Mouse (Mus musculus): ENCODE measurements around the gene Cbfa2t2. TPM values are rescaled to one million over a fixed set of nuclear protein-coding genes. Genes with fewer than 3 reads are reported as not detected.

Gene Cbfa2t2
- polyA plus RNA-seq, 1 experiment from 2014 or later: 9.0 TPM

GRCm38 (mm10) chr2:154516944-154517343 is 80.7 kb downstream of the Cbfa2t2 start:
- Histone ChIP-seq H3K27ac (no peak overlapping the region), H3K4me3 (ENCODE audit: inconsistent target) (no peak overlapping the region), H3K36me3 (ENCODE audit: inconsistent target) (0 out of 2 replicates have a peak, but pooled peaks cover 9% of the 10 kb centered on the region), H3K79me2 (ENCODE audit: inconsistent target) (no peaks in the 10 kb centered on the region)
- 83% methylated on average over 2 of the region's 3 CpGs for WGBS (ENCODE audit: missing documents)

GRCm38 (mm10) chr2:154517424-154517823 is 81.1 kb downstream of the Cbfa2t2 start:
- Histone ChIP-seq H3K79me2 (ENCODE audit: inconsistent target) (no peaks in the 10 kb centered on the region), H3K4me3 (ENCODE audit: inconsistent target) (no peak overlapping the region), H3K27ac (no peak overlapping the region), H3K36me3 (ENCODE audit: inconsistent target) (0 out of 2 replicates have a peak, but pooled peaks cover 9% of the 10 kb centered on the region)
- WGBS (ENCODE audit: missing documents): 93% methylated on average over 5 of the region's 5 CpGs

GRCm38 (mm10) chr2:154521449-154521848 is 85.2 kb downstream of the Cbfa2t2 start:
- Histone ChIP-seq H3K4me3 (ENCODE audit: inconsistent target) (no peak overlapping the region), H3K79me2 (ENCODE audit: inconsistent target) (no peaks in the 10 kb centered on the region), H3K27ac (no peak overlapping the region), H3K36me3 (ENCODE audit: inconsistent target) (peaks cover 29% of the 10 kb centered on the region)

- Histone ChIP-seq H3K36me3 (ENCODE audit: inconsistent target) (peaks cover 29% of the 10 kb centered on the region), H3K4me3 (ENCODE audit: inconsistent target) (no peak overlapping the region), H3K79me2 (ENCODE audit: inconsistent target) (no peaks in the 10 kb centered on the region), H3K27ac (no peak overlapping the region)
- whole genome bisulfite sequencing (ENCODE audit: missing documents): 91% methylated on average over 5 of the region's 5 CpGs
Observed at GRCm38 (mm10) chr2:154522334-154522733, 86.1 kb downstream of the Cbfa2t2 start.

GRCm38 (mm10) chr2:154525285-154525684 is 89.0 kb downstream of the Cbfa2t2 start:
- H3K27ac ChIP-seq: no peak overlapping the region
- H3K4me3 ChIP-seq (ENCODE audit: inconsistent target): no peak overlapping the region
- no peaks in the 10 kb centered on the region for H3K79me2 ChIP-seq (ENCODE audit: inconsistent target)
- WGBS (ENCODE audit: missing documents): 97% methylated on average over 2 of the region's 2 CpGs
- peaks cover 30% of the 10 kb centered on the region for H3K36me3 ChIP-seq (ENCODE audit: inconsistent target)

DNA sequence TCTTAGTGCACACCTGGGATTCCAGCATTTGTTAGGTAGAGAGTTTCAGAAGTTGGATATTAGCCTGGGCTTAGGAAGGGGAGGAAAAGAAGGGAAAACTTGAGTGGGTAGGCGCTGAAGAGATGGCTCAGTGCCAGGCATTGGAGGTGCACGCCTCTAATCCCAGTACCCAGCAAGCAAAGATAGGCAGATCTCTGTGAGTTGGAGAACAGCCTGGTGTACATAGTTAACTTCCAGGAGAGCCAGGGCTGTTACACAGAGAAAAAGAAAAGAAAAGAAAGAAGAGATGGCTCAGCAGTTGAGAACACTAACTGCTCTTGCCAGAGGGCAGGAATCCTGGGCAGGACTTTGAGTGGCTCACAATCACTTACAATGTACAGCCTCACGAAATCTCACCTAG is 90.2 kb downstream of the Cbfa2t2 start:
- Histone ChIP-seq H3K36me3 (ENCODE audit: inconsistent target) (peaks cover 38% of the 10 kb centered on the region), H3K27ac (no peak overlapping the region), H3K79me2 (ENCODE audit: inconsistent target) (no peaks in the 10 kb centered on the region), H3K4me3 (ENCODE audit: inconsistent target) (no peak overlapping the region)
- 83% methylated on average over 2 of the region's 3 CpGs for WGBS (ENCODE audit: missing documents)

DNA sequence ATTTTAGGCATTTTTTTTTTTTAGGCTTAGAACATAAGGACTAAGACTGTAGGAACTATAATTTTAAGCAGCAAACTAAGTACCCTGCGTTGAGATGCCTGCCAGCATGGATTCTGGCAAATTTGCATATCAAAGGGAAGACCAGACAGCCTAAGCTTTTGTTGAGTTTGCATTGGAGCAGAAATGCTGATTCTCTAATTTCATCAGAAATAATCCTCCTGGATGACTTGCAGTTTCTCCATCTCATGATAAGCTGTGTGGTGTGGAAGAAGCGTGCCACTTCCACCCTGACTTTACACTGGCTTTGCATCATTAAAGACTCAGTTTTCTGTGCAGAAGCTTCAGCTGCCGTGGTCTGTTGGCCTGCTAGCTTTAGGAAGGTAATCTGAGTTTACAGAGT is 96.6 kb downstream of the Cbfa2t2 start:
- Histone ChIP-seq H3K27ac (no peak overlapping the region), H3K36me3 (ENCODE audit: inconsistent target) (peaks cover 50% of the 10 kb centered on the region), H3K79me2 (ENCODE audit: inconsistent target) (no peaks in the 10 kb centered on the region), H3K4me3 (ENCODE audit: inconsistent target) (no peak overlapping the region)
- 95% methylated on average over 3 of the region's 3 CpGs for WGBS (ENCODE audit: missing documents)

DNA sequence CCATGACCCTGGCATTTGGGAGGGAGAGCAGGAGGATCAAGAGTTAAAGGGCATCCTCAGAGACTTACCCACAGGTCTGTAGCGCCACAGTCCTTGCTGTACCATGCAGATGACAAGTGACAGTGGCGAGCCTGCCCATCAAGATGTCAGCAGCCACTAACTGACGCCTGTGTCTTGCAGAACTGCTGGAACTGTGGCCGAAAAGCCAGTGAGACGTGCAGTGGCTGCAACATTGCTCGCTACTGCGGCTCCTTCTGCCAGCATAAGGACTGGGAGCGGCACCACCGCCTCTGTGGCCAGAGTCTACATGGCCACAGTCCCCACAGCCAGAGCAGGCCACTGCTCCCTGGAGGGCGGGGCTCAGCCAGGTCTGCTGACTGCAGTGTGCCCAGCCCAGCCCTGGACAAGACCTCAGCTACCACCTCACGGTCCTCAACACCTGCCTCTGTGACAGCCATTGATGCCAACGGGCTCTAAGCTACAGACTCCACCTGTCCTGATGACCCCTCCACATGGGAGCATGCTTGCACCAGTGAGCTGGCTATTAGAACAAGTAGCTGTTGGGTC is 98.5 kb downstream of the Cbfa2t2 start:
- Histone ChIP-seq H3K79me2 (ENCODE audit: inconsistent target) (no peaks in the 10 kb centered on the region), H3K27ac (no peak overlapping the region), H3K36me3 (ENCODE audit: inconsistent target) (peaks cover 39% of the 10 kb centered on the region; the same call in 1 of the 2 replicates), H3K4me3 (ENCODE audit: inconsistent target) (no peak overlapping the region)
- WGBS (ENCODE audit: missing documents): 95% methylated on average over 11 of the region's 12 CpGs

GRCm38 (mm10) chr2:154538310-154538709 is 102.0 kb downstream of the Cbfa2t2 start:
- no peak overlapping the region for H3K27ac ChIP-seq
- peaks cover 21% of the 10 kb centered on the region; the same call in 1 of the 2 replicates for H3K36me3 ChIP-seq (ENCODE audit: inconsistent target)
- 97% methylated on average over 2 of the region's 2 CpGs for WGBS (ENCODE audit: missing documents)
- H3K4me3 ChIP-seq (ENCODE audit: inconsistent target): no peak overlapping the region
- no peaks in the 10 kb centered on the region for H3K79me2 ChIP-seq (ENCODE audit: inconsistent target)

- no peak overlapping the region for H3K4me3 ChIP-seq (ENCODE audit: inconsistent target)
- WGBS (ENCODE audit: missing documents): 89% methylated on average over 3 of the region's 3 CpGs
- H3K36me3 ChIP-seq (ENCODE audit: inconsistent target): peaks cover 17% of the 10 kb centered on the region; the same call in 1 of the 2 replicates
- H3K27ac ChIP-seq: no peak overlapping the region
- H3K79me2 ChIP-seq (ENCODE audit: inconsistent target): no peaks in the 10 kb centered on the region
Observed at GRCm38 (mm10) chr2:154538710-154539109, 102.4 kb downstream of the Cbfa2t2 start.

GRCm38 (mm10) chr2:154539720-154540119 is 103.4 kb downstream of the Cbfa2t2 start:
- peaks cover 13% of the 10 kb centered on the region; the same call in 1 of the 2 replicates for H3K36me3 ChIP-seq (ENCODE audit: inconsistent target)
- WGBS (ENCODE audit: missing documents): 68% methylated on average over 3 of the region's 3 CpGs
- no peaks in the 10 kb centered on the region for H3K79me2 ChIP-seq (ENCODE audit: inconsistent target)
- H3K4me3 ChIP-seq (ENCODE audit: inconsistent target): no peak overlapping the region
- no peak overlapping the region for H3K27ac ChIP-seq

DNA sequence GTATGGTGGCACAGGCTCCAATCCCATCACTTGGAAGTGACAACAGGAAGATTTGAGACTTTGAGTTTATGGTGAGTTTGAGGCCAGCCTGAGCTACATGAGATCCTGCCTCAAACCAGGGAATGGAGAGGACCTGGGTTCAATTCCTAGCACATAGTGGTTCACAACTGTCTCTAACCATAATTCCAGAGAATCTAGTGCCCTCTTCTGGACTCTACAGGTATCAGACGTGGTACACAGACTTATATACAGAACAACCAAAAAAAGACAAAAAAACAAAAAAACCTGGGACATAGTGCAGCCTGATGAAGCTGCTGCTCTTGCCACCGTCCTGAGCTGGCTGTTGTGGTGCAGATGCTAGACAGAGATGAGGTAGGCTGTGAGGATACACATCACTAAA is 105.3 kb downstream of the Cbfa2t2 start:
- H3K27ac ChIP-seq: no peak overlapping the region
- H3K4me3 ChIP-seq (ENCODE audit: inconsistent target): no peak overlapping the region
- no peaks in the 10 kb centered on the region for H3K36me3 ChIP-seq (ENCODE audit: inconsistent target)
- 91% methylated on average over 2 of the region's 2 CpGs for WGBS (ENCODE audit: missing documents)
- H3K79me2 ChIP-seq (ENCODE audit: inconsistent target): no peaks in the 10 kb centered on the region

- Histone ChIP-seq H3K36me3 (ENCODE audit: inconsistent target) (no peaks in the 10 kb centered on the region), H3K4me3 (ENCODE audit: inconsistent target) (no peak overlapping the region), H3K79me2 (ENCODE audit: inconsistent target) (no peaks in the 10 kb centered on the region), H3K27ac (no peak overlapping the region)
- WGBS (ENCODE audit: missing documents): 93% methylated on average over 9 of the region's 9 CpGs
Observed at GRCm38 (mm10) chr2:154543567-154544347, 107.5 kb downstream of the Cbfa2t2 start.

DNA sequence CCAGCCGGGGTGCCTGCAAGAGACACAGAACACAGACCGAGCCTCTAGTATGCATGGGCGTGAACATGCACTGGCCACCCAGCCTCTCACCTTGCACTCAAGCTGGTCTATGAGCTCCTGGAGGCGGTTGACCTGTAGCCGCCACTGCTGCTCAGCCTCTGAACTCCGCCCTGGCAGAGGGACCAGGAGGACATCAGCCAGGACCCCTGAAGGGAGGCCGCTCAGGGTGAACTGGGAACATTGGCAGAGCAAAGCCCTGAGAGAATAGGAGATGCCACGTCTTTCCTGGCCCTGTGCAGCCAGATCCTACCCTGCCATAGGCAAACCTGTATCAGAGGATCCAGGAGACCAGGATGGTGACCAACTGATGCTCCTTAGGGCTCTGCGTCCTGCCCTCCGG is 110.4 kb downstream of the Cbfa2t2 start, which contains the start of gene 1700003F12Rik:
1700003F12Rik (plus strand) TSS at position 375 of the 400 bp plus-strand sequence.
- Histone ChIP-seq H3K4me3 (ENCODE audit: inconsistent target) (no peak within 1 kb of the TSS), H3K27ac (no peak within 1 kb of the TSS), H3K79me2 (ENCODE audit: inconsistent target) (no peaks in the 10 kb centered on the region), H3K36me3 (ENCODE audit: inconsistent target) (no peaks in the 10 kb centered on the region)
- 99% methylated on average over 9 of the region's 10 CpGs for WGBS (ENCODE audit: missing documents)

DNA sequence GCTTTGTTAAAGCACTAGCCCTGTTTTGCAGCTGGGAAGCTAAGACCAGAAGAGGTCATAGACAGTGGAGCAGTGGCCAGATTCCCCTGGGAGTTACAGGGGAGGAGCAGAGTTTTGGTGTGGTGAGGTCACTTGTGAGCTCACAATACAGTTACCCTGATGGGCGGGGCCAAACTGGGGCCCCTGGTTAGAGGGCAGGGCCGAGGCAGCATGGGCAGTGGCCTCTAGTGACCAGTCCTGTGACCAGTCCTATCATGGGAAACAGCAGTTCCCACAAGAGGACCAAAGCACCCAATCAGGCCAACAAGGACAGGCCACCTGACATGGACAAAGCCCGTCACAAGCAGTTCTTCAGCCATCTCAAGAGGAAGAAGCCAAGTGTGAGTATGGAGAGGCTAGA is 112.4 kb downstream of the Cbfa2t2 start:
- Histone ChIP-seq H3K4me3 (ENCODE audit: inconsistent target) (peak overlapping the region; percentile 30), H3K36me3 (ENCODE audit: inconsistent target) (no peaks in the 10 kb centered on the region), H3K27ac (0 out of 2 replicates have a peak overlapping the region, but pooled peaks have one; percentile 28), H3K79me2 (ENCODE audit: inconsistent target) (no peaks in the 10 kb centered on the region)
- WGBS (ENCODE audit: missing documents): 82% methylated on average over 3 of the region's 3 CpGs

Measured in macrophage (primary cell).